Mouse (Mus musculus) liver, adult 2 months (tissue): Measurements from ENCODE around the gene Cactin. TPM values are rescaled to one million over a fixed set of nuclear protein-coding genes. Genes with fewer than 3 reads are reported as not detected.

Source experiments
- DNase-seq: peaks from one replicate; pipeline ENCODE4 v3.0.0-alpha.2; 2011; ENCODE audit warnings: low read depth, low spot score; ENCODE audit errors: extremely low read depth
- H3K27ac ChIP-seq: fragments of 200-500 bp; replicated peaks from 2 replicates; pipeline ENCODE4 v1.5.1; 2012; ENCODE audit warnings: low read depth, mild to moderate bottlenecking, control low read depth, inconsistent platforms, low read length; ENCODE audit not compliant: insufficient read depth
- H3K27me3 ChIP-seq: fragments of 200-500 bp; 2 replicates; pipeline ENCODE4 v1.6.1; 2012; ENCODE audit warnings: mild to moderate bottlenecking, moderate library complexity, low read length, inconsistent platforms; ENCODE audit not compliant: control insufficient read depth, insufficient read depth
- H3K36me3 ChIP-seq: fragments of 200-500 bp; 2 replicates; pipeline ENCODE4 v1.6.1; 2012; ENCODE audit warnings: low read length, inconsistent platforms; ENCODE audit not compliant: control insufficient read depth, insufficient read depth
- H3K4me1 ChIP-seq: fragments of 200-500 bp; 2 replicates; pipeline ENCODE4 v1.6.1; 2011; ENCODE audit warnings: low read length; ENCODE audit not compliant: control insufficient read depth, insufficient read depth
- H3K4me3 ChIP-seq: fragments of 200-500 bp; 2 replicates; pipeline ENCODE4 v1.5.1; 2011; ENCODE audit warnings: low read depth, mild to moderate bottlenecking, control low read depth, low read length, moderate library complexity; ENCODE audit not compliant: insufficient read depth
- H3K79me2 ChIP-seq: fragments of 200-500 bp; 2 replicates; pipeline ENCODE4 v1.6.1; 2012; ENCODE audit warnings: inconsistent platforms, mild to moderate bottlenecking, low read length, moderate library complexity; ENCODE audit not compliant: control insufficient read depth, insufficient read depth
- H3K9ac ChIP-seq: fragments of 200-500 bp; 2 replicates; pipeline ENCODE4 v1.6.1; 2012; ENCODE audit warnings: low read depth, mild to moderate bottlenecking, control low read depth, inconsistent platforms, low read length
- CTCF ChIP-seq: fragments of 200-500 bp; IDR thresholded peaks from 2 replicates; pipeline ENCODE4 v1.5.1; 2011; ENCODE audit warnings: low read depth, low read length, control low read depth
- POLR2A ChIP-seq: fragments of 200-500 bp; IDR thresholded peaks from 2 replicates; pipeline ENCODE4 v1.6.1; 2011; ENCODE audit warnings: low read length, control low read depth; ENCODE audit not compliant: insufficient read depth; ENCODE audit errors: extremely low read depth
- WGBS: fragments of 180-500 bp; shearing (Covaris S2); methylation state at CpG from one replicate; pipeline ENCODE4 v1.1.7; 2018; 5-methylcytosine and 5-hydroxymethylcytosine counted together
- polyA plus RNA-seq: library from polyadenylated mRNA; depleted of rRNA; stranded (reverse); fragments of >200 nt; gene quantifications from 2 replicates; pipeline ENCODE4 v1.2.3, GENCODE M21; 2012
- total RNA-seq: library from RNA; depleted of rRNA; stranded (reverse); fragments of >200 nt; gene quantifications from 2 replicates; pipeline ENCODE4 v1.2.3, GENCODE M21; 2014

Gene Cactin
- total and polyA plus RNA-seq, 2 experiments: 5.0 to 14.1 TPM

DNA sequence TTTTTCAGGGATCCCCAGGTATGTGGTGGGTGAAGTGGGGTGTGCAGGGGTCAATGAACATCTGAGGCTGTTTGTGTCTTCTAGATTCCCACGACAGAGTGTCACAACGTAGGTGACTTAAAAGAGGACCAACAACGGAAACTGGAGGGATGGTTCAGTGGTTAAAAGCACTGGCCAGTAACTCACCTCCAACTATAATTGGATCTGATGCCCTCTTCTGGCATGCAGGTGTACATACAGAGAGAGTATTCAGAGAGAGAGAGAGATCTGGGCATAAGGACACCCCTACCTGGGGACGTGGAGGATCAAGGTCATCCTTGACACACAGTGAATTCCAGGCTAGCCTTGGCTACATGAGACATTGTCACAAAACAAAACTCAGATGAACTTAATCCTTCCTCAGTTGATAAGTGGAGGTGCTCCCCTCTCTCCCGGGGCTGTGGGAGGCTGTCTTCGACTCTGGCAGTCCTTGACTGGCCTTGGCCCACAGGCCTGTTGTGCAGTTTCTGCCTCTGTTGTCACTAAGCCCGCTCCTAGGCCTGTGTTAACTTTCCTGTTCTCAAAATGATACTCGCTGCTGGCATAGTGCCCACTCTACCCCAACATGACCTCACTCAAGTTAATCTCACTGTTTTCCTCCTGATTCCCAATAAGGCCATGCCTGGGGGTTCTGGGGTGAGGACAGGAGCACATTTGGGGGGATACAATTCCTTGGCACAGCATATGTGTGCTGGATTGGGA lies 23.7 kb downstream of the Cactin start:
- TF ChIP-seq POLR2A (no peak), CTCF (no peak)
- no peak overlapping the region for H3K4me3 ChIP-seq
- DNase-seq: no peak
- H3K9ac ChIP-seq: no peak overlapping the region
- H3K79me2 ChIP-seq: no peaks in the 10 kb centered on the region
- H3K27me3 ChIP-seq: peaks cover 8% of the 10 kb centered on the region
- WGBS: 44% methylated on average over 8 of the region's 8 CpGs
- no peaks in the 10 kb centered on the region; the same call in 1 of the 2 replicates for H3K36me3 ChIP-seq
- H3K27ac ChIP-seq: no peak overlapping the region
- peaks cover 12% of the 10 kb centered on the region; the same call in 1 of the 2 replicates for H3K4me1 ChIP-seq

GRCm38 (mm10) chr10:81345162-81345534 lies 24.2 kb downstream of the Cactin start:
- Histone ChIP-seq H3K79me2 (no peaks in the 10 kb centered on the region), H3K27me3 (peaks cover 8% of the 10 kb centered on the region), H3K9ac (no peak overlapping the region), H3K27ac (no peak overlapping the region), H3K4me3 (no peak overlapping the region), H3K36me3 (no peaks in the 10 kb centered on the region; the same call in 1 of the 2 replicates), H3K4me1 (peaks cover 15% of the 10 kb centered on the region; the same call in 1 of the 2 replicates)
- no peak for TF ChIP-seq POLR2A
- TF ChIP-seq CTCF: no peak
- DNase-seq: no peak
- 79% methylated on average over 4 of the region's 4 CpGs for WGBS

GRCm38 (mm10) chr10:81346453-81347067 lies 25.7 kb downstream of the Cactin start:
- 26% methylated on average over 55 of the region's 55 CpGs for WGBS

DNA sequence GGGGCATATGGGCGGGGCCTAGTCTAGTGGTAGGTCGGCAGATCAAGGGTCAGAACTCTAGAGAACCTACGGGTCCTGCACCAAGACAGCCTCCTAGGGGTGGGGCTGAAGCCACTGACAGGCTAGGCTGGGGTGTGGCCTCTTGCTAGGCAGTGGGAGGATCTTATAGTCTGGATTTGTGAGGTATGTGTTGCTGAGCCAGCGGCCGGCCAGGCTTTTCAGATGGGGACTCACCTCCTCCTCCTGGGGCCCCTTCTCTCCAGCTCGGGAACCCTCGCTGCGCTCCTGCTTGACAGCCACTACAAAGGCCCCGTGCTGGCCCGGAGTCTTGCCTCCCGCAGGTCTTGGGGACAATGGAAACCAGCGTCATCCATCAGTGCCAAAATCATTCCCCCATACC lies 28.2 kb downstream of the Cactin start:
- H3K27ac ChIP-seq: no peak overlapping the region
- no peaks in the 10 kb centered on the region for H3K79me2 ChIP-seq
- no peak overlapping the region for H3K4me3 ChIP-seq
- H3K9ac ChIP-seq: peak overlapping the region; percentile 93; the same call in 1 of the 2 replicates
- no peaks in the 10 kb centered on the region for H3K27me3 ChIP-seq
- H3K36me3 ChIP-seq: no peaks in the 10 kb centered on the region; the same call in 1 of the 2 replicates
- peaks cover 17% of the 10 kb centered on the region; the same call in 1 of the 2 replicates for H3K4me1 ChIP-seq
- no peak for DNase-seq
- 41% methylated on average over 12 of the region's 12 CpGs for WGBS
- no peak for TF ChIP-seq POLR2A
- TF ChIP-seq CTCF: no peak

More at GRCm38 (mm10) chr10:81346453-81347067, 25.7 kb downstream of the Cactin start:
- Histone ChIP-seq H3K36me3 (no peaks in the 10 kb centered on the region; the same call in 1 of the 2 replicates), H3K79me2 (no peaks in the 10 kb centered on the region), H3K4me1 (peaks cover 17% of the 10 kb centered on the region; the same call in 1 of the 2 replicates), H3K27me3 (peaks cover 8% of the 10 kb centered on the region), H3K27ac (peak overlapping the region; percentile 63), H3K9ac (peak overlapping the region; percentile 56), H3K4me3 (peak overlapping the region; percentile 47; the same call in 1 of the 2 replicates)
- peak; percentile 80 for DNase-seq
- TF ChIP-seq CTCF (peak; percentile 46), POLR2A (peak; percentile 53; the same call in 1 of the 2 replicates)

DNA sequence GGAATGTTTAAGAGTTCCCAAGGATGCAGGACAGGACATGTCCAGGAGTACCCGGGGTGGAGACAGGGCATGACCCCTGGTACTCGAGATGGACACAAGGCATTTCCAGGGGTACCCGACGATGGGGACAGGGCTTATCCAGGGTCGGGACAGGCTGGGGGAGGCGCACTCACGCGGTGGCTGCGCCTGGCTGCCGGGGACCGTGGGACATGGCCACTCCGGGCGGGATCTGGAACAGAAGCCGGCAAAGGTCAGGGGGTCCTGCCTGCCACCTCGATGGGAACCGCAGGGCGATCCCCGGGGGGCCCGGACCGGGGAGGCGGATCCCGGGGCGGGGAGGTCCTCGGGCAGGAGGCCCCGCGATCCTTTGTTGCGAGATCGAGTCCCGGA lies 29.1 kb downstream of the Cactin start:
- Histone ChIP-seq H3K27ac (peak overlapping the region; percentile 54), H3K36me3 (no peaks in the 10 kb centered on the region; the same call in 1 of the 2 replicates), H3K4me3 (peak overlapping the region; percentile 91), H3K79me2 (no peaks in the 10 kb centered on the region), H3K9ac (peak overlapping the region; percentile 93), H3K27me3 (no peaks in the 10 kb centered on the region), H3K4me1 (peaks cover 17% of the 10 kb centered on the region; the same call in 1 of the 2 replicates)
- TF ChIP-seq CTCF (no peak), POLR2A (no peak)
- no peak for DNase-seq
- WGBS: 2% methylated on average over 29 of the region's 29 CpGs
